Mouse (Mus musculus) kidney, adult 2 months (tissue): ENCODE data around the gene Olfr18.

ENCODE experiments used
- CTCF ChIP-seq: fragments of 200-500 bp; conservative IDR thresholded peaks from 2 replicates; pipeline ENCODE4 v1.5.1; 2011; ENCODE audit warnings: low read depth, mild to moderate bottlenecking, control low read depth, low read length, moderate library complexity, mixed read lengths; ENCODE audit not compliant: insufficient read depth, insufficient read length
- POLR2A ChIP-seq: fragments of 200-500 bp; IDR thresholded peaks from one replicate; pipeline ENCODE4 v1.6.1; 2011; ENCODE audit warnings: low read depth, low read length, control low read depth

DNA sequence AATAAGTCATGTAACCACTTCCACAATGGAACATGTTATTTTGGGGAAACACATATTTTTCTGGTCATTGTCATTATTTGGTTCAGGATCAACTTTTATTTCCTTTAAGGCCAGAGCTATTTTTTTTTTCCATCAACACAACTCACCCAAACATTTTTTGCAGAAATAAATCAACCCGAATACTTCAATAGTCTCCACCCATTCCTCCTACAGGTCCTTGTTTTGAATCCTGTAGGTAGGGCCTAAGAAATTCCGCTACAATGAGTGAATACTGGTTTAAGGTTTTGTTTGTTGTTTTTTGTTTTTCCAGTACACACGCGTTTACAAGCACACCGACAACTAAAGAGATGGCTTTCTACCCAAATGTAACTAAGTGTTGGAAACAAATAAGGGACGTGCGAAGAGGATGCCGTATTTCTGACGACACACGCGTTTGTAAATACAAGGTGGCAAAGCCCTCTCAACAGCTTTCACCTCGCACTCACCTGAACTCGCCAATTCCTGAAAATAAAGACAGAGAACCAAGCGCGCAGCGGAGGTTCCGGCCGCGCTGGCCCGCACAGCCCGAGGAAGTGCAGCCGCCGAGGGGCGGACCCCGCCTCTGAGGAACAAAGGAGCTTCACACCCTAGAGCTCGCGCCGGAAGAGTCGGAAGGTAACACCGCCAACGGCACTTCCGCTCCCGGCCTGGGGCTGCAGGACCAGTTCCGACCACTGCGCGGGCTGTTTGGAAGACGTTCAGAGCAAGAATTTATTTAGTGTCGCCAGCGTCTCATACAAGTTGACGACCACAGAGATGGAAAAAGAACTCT lies 48.8 kb upstream of the Olfr18 start, which contains the start of gene Zfp560:
- TF ChIP-seq POLR2A (peak; percentile 7), CTCF (peak; percentile 65)
